Mouse (Mus musculus): ENCODE measurements at regions not wholly inside any gene's neighbourhood (a gene's known extent, or its start where the extent isn't known, plus 50 kb on each side); places are given as distances from the start of the nearest gene placed in this dataset.
A peak's percentile ranks its signal among the peaks of the same experiment; 100 is the strongest.

DNA sequence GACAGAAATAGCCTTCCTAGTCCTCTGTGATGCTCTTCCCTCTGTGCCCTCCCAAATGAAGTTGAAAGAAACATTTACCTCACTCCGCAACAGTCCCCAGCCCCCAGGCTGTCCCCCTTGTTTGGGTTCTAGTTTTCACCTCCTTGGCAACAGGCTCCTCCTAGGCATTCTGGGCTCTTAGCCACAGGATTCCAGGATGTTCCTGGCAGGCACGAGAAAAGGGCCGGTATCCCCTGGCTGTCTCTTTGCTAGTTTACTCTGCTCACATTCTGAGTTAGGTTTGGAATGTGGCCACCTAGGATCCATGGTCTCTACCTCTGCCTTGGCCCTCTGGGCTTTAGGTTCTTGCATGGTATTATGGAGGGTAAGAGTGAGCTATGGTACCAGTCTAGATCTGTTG lies 159.1 kb upstream of the 1810046K07Rik start:
- intact Hi-C loops (cut with DNase I), result no loop called here

DNA sequence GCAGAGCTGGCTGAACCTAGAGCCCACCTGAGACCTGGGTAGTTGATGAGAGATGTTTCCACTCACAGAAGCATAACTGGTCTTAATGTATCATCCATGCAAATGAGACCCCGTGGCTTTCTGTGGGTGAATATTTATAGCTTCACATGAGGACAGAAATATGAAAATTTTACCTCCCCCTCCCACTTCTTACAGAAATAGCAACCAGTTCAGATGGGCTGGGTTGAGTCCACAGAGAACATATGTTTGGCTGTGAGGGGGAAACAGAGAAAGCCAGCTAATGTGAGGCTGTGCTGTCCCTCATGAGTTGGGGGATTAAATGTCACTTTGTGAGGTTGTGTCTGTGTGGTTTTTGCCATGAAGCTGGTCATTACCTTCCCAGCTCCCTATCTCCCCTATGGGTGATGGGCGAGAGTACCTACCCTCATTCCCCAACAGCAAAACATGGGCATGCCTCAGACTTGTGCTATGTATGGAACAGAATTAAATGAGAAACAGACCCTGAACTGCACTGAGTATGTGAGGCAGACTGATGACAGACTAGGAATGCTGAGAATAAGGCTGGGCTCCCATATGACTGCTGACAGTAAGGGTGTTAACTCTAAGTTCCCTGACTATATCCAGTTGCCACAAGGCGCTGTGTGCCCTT lies 178.7 kb upstream of the 1810046K07Rik start:
- peak in 1 of 2 experiments; percentile 27 for DNase-seq (ENCODE audit: extremely low spot score in 1 of 2, low spot score in 2 of 2)
- intact Hi-C loops (cut with DNase I), result no loop called here

More for the DNA sequence above, 159.1 kb upstream of the 1810046K07Rik start:
- peak in 1 of 2 experiments; percentile 30 for DNase-seq (ENCODE audit: extremely low spot score in 1 of 2, low spot score in 2 of 2)

DNA sequence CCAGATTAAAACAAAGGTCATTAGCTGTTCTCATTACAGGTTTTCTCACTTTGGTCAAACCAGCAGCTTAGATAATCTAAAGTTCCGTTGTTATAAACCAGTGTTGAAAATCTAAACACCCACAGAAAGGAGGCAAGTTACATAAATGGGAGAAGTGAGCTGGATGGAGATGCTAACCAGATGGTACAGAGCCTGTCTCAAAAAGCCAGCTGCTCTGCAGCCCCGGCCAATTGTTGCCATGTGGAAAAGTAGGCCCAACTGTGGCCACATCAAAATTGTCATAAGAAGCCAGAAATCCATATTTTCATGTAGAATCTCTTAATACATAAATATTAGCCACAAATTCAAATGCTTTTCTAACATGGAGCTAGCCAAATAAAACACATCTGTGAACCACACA lies 188.9 kb upstream of the 1810046K07Rik start:
- intact Hi-C loops (cut with DNase I), result no loop called here

DNA sequence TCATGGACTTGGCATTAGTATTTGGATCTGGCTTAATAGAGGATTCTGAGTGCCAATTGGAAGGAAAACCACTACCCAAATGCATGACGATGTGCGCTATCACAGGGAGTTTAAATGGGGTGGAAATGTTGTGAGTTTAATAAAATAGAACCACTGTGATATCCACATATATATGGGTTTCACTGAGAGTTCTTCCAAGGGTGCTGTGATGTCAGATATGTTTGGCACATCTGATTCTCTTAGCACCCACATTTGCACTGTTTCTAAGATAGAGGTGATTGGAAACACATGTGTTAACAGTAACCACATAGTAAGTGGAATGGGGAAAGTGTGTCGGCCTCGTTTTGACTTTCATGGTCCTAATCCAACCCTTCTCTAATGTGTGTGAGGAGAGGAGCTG lies 189.7 kb upstream of the 1810046K07Rik start:
- no peak for DNase-seq (ENCODE audit: extremely low spot score in 1 of 2, low spot score in 2 of 2)
- intact Hi-C loops (cut with DNase I), result no loop called here

More for the DNA sequence above, 188.9 kb upstream of the 1810046K07Rik start:
- peak in 1 of 2 experiments; percentile 36 for DNase-seq (ENCODE audit: extremely low spot score in 1 of 2, low spot score in 2 of 2)

DNA sequence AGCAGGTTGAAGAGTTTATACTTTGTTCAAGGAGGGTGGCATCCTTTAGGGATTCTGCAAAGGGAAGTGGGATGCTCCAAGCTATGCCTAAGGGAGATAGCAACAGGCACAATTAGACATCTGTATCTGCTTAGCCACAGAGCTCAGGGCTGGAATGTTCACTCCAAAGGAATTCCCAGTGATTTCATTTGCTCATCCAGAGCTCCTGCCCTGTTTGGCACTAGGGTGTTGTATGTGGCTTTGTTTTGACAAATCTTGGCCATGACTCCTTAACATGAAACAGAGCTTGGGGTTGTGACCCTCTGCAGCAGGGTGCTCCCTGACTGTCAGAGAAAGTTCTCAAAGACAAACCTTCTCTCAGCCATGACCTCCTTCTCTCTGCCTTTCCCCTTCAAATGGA lies 194.8 kb upstream of the 1810046K07Rik start:
- peak in 1 of 2 experiments; percentile 32 for DNase-seq (ENCODE audit: extremely low spot score in 1 of 2, low spot score in 2 of 2)
- intact Hi-C loops (cut with DNase I), result no loop called here

DNA sequence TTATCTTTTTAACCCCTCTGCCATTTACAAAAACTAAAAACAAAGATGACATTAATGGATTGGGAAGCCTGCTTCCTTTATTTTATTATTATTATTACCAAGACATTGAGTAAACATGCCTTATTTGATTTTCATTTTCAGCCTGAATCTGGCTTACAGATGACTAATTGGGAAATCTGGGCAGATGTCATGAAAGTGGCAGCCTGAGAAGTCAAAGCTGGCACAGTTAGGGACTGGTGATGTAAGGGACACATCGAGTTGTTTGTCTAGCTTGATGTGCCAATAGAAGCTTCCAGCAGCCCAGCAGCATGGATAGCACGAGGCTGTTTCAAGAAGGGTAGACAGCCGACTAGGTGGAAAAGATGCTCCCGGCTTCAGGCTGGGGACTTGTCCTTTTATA lies 197.2 kb upstream of the 1810046K07Rik start:
- no peak for DNase-seq (ENCODE audit: extremely low spot score in 1 of 2, low spot score in 2 of 2)
- intact Hi-C loops (cut with DNase I), result no loop called here

DNA sequence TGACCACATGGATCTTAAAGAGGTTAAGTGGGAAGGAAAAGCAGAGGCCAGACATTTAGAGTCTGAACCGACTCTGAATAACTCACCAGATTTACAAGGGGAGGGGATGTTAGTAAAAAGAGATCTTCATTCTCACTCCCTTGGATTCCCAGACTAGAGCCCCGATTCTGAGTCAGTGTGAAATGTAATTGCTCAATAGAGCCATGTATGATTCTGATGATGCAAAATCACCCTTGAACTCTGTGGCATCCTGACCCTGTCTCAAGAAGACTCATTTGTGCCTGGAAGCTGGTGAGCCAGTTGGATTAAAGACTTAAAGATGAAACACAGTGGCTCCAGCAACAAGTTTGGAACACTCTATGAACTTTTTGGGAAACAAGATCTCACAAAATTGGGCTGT lies 210.2 kb upstream of the 1810046K07Rik start:
- no peak for DNase-seq (ENCODE audit: extremely low spot score in 1 of 2, low spot score in 2 of 2)
- intact Hi-C loops (cut with DNase I), result no loop called here

DNA sequence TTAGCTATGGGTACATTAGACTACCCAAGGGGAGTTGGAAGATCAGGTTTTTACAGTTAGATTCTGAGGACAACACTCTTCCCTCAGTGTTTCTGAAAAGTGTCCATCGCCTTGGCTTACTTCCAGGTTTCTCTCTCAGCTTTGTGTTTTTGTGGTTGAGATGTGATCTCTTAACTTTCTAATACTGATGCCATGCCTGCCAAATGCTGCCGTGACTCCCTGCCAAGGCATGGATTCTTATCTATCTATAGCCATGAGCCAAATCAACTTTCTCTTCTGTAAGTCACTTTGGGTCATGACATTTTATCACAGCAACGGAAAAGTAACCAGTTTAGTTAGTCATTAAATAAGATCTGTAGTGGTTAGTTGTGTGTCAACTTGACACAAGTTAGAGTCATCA lies 213.2 kb upstream of the 1810046K07Rik start:
- intact Hi-C loops (cut with DNase I), result no loop called here
- no peak for DNase-seq (ENCODE audit: extremely low spot score in 1 of 2, low spot score in 2 of 2)

DNA sequence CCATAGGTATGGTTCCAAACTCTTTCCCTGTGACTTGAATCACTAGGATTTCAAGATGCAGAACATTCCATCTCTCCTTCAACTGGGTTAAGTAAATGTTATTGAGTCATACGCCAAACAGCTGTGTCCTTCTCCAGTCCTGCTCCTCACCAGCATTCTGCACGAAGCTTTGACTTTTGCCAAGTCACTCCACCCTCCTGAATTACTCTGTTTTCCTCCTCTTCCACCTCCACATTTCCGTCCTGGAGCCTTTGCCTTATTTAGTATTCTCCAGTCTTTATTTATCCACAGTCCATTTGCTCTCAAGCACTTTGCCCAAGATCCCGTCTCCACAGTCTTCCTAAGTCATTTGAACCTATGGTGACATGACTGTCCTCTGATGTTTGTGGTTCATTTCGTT lies 193.1 kb upstream of the Arhgap20 start:
- intact Hi-C loops (cut with DNase I), result no loop called here
- DNase-seq (ENCODE audit: extremely low spot score in 1 of 2, low spot score in 2 of 2), result no peak

DNA sequence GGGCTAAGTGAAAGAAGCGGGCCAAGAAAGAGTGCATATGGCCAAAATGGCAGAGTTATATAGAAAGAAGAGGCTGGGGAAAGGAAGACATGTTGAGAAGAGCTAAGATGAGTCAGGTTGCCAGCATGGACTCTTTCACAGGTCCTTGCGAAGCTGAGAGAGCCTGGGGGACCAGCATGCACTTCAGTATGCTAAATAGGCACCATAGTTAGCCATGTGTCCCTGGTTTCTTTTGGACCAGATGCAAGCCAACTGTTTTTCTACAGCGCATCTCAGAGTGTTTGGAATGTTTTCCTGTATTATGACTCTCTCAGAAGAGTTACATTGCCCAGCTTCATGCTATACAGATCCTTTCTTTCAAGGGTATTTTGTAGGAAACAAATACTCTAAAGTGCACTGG lies 183.5 kb upstream of the Arhgap20 start:
- no peak for DNase-seq (ENCODE audit: extremely low spot score in 1 of 2, low spot score in 2 of 2)
- intact Hi-C loops (cut with DNase I), result no loop called here

DNA sequence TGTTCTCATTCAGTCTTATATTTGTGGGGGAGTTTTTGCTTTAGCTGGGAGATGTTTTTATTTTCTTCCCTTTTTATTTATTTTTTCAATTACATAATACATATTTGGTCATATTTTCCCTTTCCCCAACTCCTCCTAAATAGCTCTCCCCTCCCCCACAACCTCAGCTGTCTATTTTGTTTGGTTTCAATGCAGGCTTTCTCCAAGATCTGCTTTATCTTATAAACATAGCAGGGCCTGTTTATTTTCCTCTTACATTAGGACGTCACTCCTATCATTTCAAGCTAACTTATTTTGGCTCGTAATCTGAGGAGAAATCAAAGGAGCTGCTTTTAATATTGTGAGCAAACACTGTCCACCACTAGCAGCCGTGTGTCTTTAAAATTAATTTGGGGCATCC lies 171.4 kb upstream of the Arhgap20 start:
- DNase-seq (ENCODE audit: extremely low spot score in 1 of 2, low spot score in 2 of 2), result no peak
- intact Hi-C loops (cut with DNase I), result no loop called here

DNA sequence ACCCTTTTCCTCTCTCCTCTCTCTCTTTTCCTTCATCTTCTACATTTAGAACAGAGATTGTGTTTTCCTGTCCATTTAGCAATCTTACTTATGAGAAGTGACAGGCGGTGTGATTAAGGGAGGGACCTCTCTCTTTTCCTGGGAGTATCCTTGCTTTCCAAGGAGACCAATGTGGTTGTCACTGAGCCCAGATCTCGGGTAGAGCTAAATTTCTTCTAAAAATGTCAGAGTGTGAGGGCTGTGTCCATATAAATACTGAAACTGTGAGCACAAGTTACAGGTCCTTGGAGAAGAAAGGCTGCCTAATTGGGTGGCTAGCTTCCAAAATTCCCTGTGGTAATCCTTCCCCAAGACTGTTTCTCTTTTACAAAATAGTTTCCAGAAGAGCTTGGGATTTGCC lies 166.4 kb upstream of the Arhgap20 start:
- intact Hi-C loops (cut with DNase I), result no loop called here
- no peak for DNase-seq (ENCODE audit: extremely low spot score in 1 of 2, low spot score in 2 of 2)

DNA sequence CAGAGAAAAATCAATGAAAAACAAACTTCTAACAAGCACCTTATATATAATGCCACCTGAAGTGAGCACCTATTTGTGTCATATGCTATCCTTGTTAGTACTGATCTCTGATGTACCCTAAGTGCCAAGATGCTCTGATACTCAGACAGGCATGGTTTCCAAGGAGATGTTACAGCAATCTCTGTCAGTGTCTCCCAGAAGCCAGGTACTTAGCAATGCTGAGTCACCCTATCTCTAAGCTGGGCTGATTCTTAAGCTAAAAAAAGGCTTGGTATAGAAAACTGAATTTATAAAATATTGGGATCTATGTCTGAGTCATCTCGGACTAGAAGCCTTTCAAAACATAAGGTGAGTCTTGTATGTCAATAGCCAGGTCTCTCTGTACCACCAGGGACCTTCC lies 157.0 kb upstream of the Arhgap20 start:
- intact Hi-C loops (cut with DNase I), result no loop called here
- DNase-seq (ENCODE audit: extremely low spot score in 1 of 2, low spot score in 2 of 2), result no peak

DNA sequence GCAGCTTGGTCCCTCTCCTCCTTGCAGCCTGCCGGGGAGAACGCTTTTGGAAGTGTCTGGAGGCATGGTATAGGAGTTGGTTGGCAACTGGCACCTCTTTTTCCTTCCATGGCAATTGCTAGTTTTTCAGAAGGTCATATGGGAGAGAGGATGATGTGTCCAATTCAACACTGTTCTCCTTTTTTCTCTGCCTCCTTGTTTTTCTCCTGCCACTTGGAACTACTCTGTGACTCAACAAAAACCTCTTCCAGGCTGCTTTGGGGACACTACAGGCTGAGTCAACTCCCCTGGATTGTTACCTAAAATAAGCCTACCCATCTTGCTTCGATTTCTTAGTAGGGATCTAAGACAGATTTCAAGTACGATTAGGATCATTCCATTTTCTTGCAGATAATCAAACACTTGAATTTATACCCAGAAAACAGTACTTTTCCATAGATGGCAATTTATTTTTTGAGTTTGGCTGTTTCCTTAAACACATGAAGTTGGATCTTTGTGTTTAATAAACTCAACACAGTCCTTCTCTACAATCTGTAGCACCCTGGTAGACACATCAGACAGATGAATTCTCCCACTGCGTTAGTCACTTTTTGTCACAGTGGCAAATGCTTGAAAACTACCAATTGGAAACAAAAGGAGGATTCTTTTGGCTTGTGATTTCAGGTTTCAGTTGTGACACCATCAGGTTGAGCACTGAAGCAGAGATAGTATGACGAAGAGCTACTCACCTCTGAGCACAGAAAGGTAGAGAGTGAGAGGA lies 156.3 kb upstream of the Arhgap20 start:
- intact Hi-C loops (cut with DNase I), result no loop called here
- no peak for DNase-seq (ENCODE audit: extremely low spot score in 1 of 2, low spot score in 2 of 2)

DNA sequence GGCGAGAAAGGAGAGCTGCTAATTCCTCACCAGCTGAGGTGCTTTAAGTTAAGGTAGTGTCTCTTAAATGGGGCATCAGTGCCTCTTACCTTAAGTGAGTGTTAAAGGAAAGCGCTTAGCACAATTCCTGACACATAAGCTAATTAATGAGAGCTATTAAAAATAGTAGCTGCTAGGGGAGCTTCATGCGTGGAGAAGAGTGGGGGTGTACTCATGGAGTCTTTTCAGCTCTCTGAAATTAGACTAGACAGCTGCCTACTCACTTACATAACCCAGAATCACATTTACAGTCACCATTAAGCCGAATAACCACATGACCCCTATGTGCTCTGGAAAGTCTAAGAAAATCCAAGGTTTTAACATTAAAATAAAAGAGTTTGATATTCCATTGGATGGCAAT lies 139.0 kb upstream of the Arhgap20 start:
- DNase-seq (ENCODE audit: extremely low spot score in 1 of 2, low spot score in 2 of 2), result no peak
- intact Hi-C loops (cut with DNase I), result no loop called here

DNA sequence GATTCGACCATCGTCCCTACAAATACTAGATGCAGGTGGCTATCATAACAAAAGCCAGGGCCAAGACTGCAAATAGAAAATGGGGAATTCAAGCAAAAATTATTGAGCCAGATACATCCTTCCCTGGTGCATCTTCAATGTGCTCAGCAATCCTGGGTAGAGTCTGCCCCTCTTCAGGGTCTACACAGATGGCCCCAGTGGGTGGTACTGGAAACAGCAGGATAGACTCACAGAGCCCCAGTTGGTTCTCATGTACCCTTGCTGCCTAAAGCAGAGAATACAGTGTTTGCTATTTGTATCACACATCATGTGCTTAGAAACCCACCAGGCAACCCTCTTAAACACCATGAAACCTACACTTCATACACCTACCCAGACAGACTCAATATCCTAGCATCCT lies 129.0 kb upstream of the Arhgap20 start:
- intact Hi-C loops (cut with DNase I), result no loop called here

DNA sequence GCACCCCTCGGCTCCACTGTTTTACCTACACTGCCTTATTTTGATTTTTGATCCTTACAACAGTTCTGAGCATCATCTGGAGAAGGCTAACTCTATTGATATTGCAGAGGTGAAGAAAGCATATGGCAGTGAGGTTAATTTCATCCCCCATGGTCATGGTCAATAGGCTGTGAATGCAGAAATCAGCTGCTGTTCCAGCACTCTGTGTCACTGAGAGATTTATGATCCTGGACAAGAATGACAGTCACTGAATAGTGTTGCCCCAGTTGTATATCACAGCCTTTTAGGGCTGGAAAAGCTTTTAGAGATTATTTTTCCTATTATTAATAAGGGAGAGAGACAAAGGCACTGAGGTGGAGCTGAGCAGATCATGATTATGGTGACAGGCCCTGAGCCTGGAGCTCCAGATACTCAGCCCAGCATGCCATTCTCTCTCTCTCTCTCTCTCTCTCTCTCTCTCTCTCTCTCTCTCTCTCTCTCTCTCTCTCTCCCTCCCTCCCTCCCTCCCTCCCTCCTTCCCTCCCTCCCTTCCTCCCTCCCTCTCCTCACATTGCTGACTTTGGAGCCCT lies 128.5 kb upstream of the Arhgap20 start:
- intact Hi-C loops (cut with DNase I), result no loop called here
- DNase-seq (ENCODE audit: extremely low spot score in 1 of 2, low spot score in 2 of 2), result no peak

More for the DNA sequence above, 129.0 kb upstream of the Arhgap20 start:
- DNase-seq (ENCODE audit: extremely low spot score in 1 of 2, low spot score in 2 of 2), result no peak

DNA sequence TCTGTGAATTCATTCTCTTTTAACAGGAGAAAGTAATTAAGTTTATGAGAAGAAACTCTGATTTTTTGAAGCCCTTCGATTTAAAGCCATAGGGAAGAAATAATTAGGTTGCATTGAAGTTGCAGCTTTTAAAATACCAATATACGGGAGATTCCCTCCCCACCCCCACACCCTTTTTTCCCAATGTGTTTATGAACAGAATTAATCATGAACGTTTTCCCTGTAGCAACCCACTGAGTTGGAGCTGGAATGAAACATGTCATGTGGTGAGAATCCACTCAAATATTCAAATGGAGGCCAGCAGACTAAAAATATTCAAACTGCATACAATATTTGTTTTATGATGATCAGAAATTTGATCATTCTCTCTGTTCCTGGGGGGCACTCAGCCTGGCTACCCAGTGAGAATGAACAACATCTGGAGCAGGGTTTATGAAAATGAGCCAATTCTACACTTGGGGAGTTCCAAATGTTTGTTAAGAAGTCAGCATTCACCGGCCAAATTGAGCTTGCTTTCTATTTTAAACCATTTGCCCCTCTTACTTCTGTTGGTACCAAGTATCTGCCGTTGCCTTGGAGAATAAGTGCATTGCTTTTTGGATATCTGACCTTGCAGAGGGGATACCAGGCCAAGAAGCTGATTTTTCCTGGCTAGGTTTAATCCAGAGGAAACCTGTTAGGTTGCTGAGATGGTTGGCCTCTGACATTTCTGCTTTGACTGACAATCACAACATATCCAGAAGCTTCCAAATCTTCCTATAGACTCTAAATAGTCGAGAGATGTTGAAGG lies 127.8 kb upstream of the Arhgap20 start:
- DNase-seq (ENCODE audit: extremely low spot score in 1 of 2, low spot score in 2 of 2), result no peak
- intact Hi-C loops (cut with DNase I), result no loop called here

DNA sequence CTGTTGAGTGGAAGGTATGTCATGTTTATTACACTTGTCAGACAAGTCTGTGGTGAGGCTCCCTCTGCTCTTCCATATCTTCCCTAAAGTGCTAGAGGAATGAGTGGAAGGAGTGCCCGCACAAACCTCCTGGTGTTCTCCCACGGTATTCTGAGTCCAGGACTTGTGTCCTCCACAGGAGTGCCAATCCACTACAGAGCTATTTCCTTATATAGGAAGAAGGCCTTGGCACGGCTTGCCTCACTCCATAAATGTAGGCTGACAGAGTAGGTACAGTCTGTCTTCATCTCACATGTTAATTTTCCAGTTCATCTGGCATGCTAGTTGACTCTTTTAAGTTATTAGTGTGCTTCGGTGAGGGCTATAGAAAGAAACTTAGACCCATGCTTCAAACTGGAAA lies 123.4 kb upstream of the Arhgap20 start:
- intact Hi-C loops (cut with DNase I), result no loop called here
- DNase-seq (ENCODE audit: extremely low spot score in 1 of 2, low spot score in 2 of 2), result no peak
